Mouse (Mus musculus): ENCODE measurements around the gene Sec24b. TPM values are rescaled to one million over a fixed set of nuclear protein-coding genes. Genes with fewer than 3 reads are reported as not detected.

The Sec24b gene
- polyA plus RNA-seq, 1 experiment from 2014 or later: 36.3 TPM

DNA sequence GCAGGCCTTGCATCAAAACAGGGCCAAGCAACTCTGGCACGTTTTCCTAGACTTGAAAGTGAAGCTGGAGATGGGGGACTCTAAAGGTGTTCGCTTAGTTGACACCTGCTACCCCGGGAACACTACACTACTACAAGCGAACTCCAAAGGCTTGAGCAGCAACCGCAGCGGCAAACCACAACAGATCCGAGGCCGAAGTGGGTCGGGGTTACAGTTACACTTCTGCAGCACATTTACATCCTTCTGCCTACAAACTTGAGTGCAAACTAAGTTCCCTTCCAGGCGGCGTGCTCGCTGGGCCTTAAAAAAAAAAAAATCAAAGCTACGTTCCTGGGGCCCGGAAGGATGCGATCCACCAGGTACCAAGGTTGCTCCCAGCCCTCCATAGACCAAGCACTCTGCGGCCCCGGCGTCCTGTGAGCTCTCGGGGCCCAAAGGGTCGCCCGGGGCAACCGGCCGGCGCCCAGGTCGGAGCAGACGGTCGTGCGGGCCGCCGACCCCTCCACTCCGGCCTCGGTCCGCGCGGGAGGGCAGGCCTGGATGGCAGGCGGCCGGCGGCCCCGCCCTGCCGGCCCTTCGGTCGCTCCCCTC, 1.5 kb downstream of the Sec24b start:
- Histone ChIP-seq H3K4me2 (ENCODE audit: low read length) (peak overlapping the region; percentile 83), H3K9me3 (ENCODE audit: control insufficient read depth, low read length) (no peaks in the 10 kb centered on the region), H3K4me1 (ENCODE audit: control insufficient read depth, insufficient read depth, low read length) (peaks cover 22% of the 10 kb centered on the region), H3K9ac (replicated peaks; ENCODE audit: low read length) (peak overlapping the region; percentile 97), H3K27ac (replicated peaks; ENCODE audit: low read depth, low read length) (peak overlapping the region; percentile 94), H3K27me3 (ENCODE audit: control insufficient read depth, insufficient read depth, low read length) (no peaks in the 10 kb centered on the region), H3K36me3 (ENCODE audit: control insufficient read depth, insufficient read depth, low read length) (no peaks in the 10 kb centered on the region), H3K4me3 (replicated peaks; ENCODE audit: low read depth, low read length) (peak overlapping the region; percentile 84)
- under 1% methylated on average over 42 of the region's 42 CpGs for WGBS
- no peak for DNase-seq
- ATAC-seq (ENCODE audit: low FRiP score, low TSS enrichment): no peak

- H3K27ac ChIP-seq (replicated peaks; ENCODE audit: low read depth, low read length): no peak overlapping the region
- no peak for DNase-seq
- H3K4me3 ChIP-seq (replicated peaks; ENCODE audit: low read depth, low read length): no peak overlapping the region
- H3K9me3 ChIP-seq (ENCODE audit: control insufficient read depth, low read length): no peaks in the 10 kb centered on the region
- H3K9ac ChIP-seq (replicated peaks; ENCODE audit: low read length): no peak overlapping the region
- H3K36me3 ChIP-seq (ENCODE audit: control insufficient read depth, insufficient read depth, low read length): no peaks in the 10 kb centered on the region
- no peak for ATAC-seq (ENCODE audit: low FRiP score, low TSS enrichment)
- peaks cover 22% of the 10 kb centered on the region for H3K4me1 ChIP-seq (ENCODE audit: control insufficient read depth, insufficient read depth, low read length)
- no peak overlapping the region for H3K4me2 ChIP-seq (ENCODE audit: low read length)
- WGBS: 69% methylated on average over 2 of the region's 2 CpGs
- H3K27me3 ChIP-seq (ENCODE audit: control insufficient read depth, insufficient read depth, low read length): no peaks in the 10 kb centered on the region
Observed at GRCm38 (mm10) chr3:130058488-130058887, 2.9 kb downstream of the Sec24b start.

DNA sequence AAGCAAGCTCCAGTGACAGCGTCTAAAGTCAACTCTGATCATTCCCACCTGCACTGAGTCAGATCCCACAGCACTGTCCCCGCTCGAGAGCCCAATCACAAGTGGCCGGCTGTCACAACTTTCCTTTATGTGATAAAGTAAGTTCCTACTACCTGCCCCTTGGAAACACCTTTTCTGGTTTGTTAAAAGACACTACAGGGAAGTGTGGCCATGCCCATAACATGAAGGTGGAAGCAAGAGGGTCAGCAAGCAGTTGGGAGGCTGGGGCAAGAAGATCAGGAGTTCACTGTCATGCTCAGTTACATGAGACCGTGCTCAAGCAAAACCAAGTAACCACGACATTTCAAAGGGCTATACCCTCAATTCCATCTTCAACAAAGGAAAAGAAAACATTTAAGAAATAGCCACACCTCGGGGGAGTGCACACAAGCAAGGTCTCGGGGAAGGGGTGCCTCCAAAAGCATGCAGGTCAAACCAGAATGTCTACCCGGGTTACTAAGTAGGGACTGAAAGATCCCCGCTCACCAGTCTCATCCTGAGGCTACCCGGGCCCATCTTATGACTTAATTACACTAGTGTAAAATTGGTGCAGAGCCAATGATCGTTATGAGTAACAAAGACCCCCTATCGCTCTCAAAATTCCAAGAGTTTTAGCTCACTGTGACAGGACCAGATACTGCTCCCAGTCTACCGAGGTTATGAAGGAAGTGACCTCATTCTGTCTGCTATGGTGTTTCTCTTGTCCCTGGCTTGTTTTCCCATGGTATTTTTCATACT, 3.6 kb downstream of the Sec24b start:
- Histone ChIP-seq H3K4me1 (ENCODE audit: control insufficient read depth, insufficient read depth, low read length) (peaks cover 22% of the 10 kb centered on the region), H3K27ac (replicated peaks; ENCODE audit: low read depth, low read length) (no peak overlapping the region), H3K4me2 (ENCODE audit: low read length) (no peak overlapping the region), H3K9ac (replicated peaks; ENCODE audit: low read length) (no peak overlapping the region), H3K9me3 (ENCODE audit: control insufficient read depth, low read length) (no peaks in the 10 kb centered on the region), H3K4me3 (replicated peaks; ENCODE audit: low read depth, low read length) (no peak overlapping the region), H3K27me3 (ENCODE audit: control insufficient read depth, insufficient read depth, low read length) (no peaks in the 10 kb centered on the region), H3K36me3 (ENCODE audit: control insufficient read depth, insufficient read depth, low read length) (no peaks in the 10 kb centered on the region)
- ATAC-seq (ENCODE audit: low FRiP score, low TSS enrichment) (no peak), DNase-seq (no peak)
- WGBS: 84% methylated on average over 14 of the region's 14 CpGs

GRCm38 (mm10) chr3:130055416-130056385, 5.7 kb downstream of the Sec24b start:
- Histone ChIP-seq H3K27me3 (ENCODE audit: control insufficient read depth, insufficient read depth, low read length) (no peaks in the 10 kb centered on the region), H3K9ac (replicated peaks; ENCODE audit: low read length) (no peak overlapping the region), H3K9me3 (ENCODE audit: control insufficient read depth, low read length) (no peaks in the 10 kb centered on the region), H3K4me1 (ENCODE audit: control insufficient read depth, insufficient read depth, low read length) (peaks cover 16% of the 10 kb centered on the region), H3K4me2 (ENCODE audit: low read length) (no peak overlapping the region), H3K36me3 (ENCODE audit: control insufficient read depth, insufficient read depth, low read length) (no peaks in the 10 kb centered on the region; the same call in 1 of the 2 replicates), H3K27ac (replicated peaks; ENCODE audit: low read depth, low read length) (no peak overlapping the region), H3K4me3 (replicated peaks; ENCODE audit: low read depth, low read length) (no peak overlapping the region)
- WGBS: 93% methylated on average over 15 of the region's 15 CpGs
- DNase-seq (no peak), ATAC-seq (ENCODE audit: low FRiP score, low TSS enrichment) (no peak)

DNA sequence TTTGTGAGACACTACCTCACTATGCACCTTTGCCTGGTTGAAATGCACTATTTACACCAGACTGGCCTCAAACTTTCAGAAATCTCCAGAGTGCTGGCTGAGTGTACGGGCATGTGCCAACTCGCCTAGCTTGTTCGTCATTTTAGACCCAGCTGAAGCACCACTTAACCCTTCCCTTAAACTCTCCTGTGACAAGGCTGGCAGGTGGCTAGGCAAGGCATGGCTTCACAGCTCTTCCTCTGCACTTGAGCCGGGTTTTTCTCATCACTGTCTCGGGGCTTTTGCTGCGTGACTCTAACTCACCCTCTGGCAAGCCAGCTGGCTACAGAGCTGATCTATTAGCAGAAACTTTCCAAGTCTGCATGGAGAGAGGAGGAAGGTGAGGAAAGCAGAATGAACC, 6.8 kb downstream of the Sec24b start:
- Histone ChIP-seq H3K9ac (replicated peaks; ENCODE audit: low read length) (no peak overlapping the region), H3K27me3 (ENCODE audit: control insufficient read depth, insufficient read depth, low read length) (no peaks in the 10 kb centered on the region), H3K4me3 (replicated peaks; ENCODE audit: low read depth, low read length) (no peak overlapping the region), H3K27ac (replicated peaks; ENCODE audit: low read depth, low read length) (no peak overlapping the region), H3K4me1 (ENCODE audit: control insufficient read depth, insufficient read depth, low read length) (peaks cover 14% of the 10 kb centered on the region), H3K9me3 (ENCODE audit: control insufficient read depth, low read length) (no peaks in the 10 kb centered on the region), H3K4me2 (ENCODE audit: low read length) (no peak overlapping the region), H3K36me3 (ENCODE audit: control insufficient read depth, insufficient read depth, low read length) (peaks cover 6% of the 10 kb centered on the region)
- no peak for DNase-seq
- ATAC-seq (ENCODE audit: low FRiP score, low TSS enrichment): no peak
- 93% methylated on average over 6 of the region's 6 CpGs for WGBS

DNA sequence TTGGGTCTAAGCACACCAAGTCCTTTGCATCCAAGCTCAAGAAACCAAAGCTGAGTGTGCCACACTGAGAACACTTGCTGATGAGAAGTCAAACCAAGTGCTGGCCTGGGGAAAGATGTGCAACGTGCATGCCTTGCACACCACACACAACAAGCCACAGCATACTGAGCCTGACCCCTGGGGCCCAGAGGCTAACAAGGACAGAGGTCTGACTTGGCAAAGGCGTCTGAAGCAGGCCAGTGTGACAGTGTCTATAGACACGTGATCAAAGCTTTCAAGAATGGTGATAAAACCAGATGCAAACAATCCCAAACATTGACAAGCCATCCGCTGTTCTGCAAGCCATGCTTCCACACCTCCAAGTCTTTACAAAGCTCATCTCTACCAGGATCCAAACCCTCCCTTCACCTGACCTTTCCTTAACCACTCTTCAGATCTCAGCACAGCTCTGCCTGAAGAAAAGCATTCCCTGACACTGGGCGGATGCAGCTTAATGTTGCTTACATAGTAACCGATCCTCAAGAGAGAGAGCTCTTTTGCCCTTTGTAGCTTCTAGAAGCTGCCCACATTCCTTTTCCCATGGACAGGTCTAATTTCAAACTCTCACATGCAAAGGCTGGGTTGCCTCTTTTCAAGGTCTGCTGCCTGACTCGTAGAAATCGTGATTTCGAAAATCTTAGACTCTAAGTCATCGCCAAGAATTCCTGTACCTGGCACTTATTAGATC, 7.8 kb downstream of the Sec24b start:
- Histone ChIP-seq H3K9me3 (ENCODE audit: control insufficient read depth, low read length) (no peaks in the 10 kb centered on the region), H3K27me3 (ENCODE audit: control insufficient read depth, insufficient read depth, low read length) (no peaks in the 10 kb centered on the region), H3K27ac (replicated peaks; ENCODE audit: low read depth, low read length) (no peak overlapping the region), H3K4me1 (ENCODE audit: control insufficient read depth, insufficient read depth, low read length) (peaks cover 3% of the 10 kb centered on the region), H3K4me2 (ENCODE audit: low read length) (no peak overlapping the region), H3K9ac (replicated peaks; ENCODE audit: low read length) (no peak overlapping the region), H3K4me3 (replicated peaks; ENCODE audit: low read depth, low read length) (no peak overlapping the region), H3K36me3 (ENCODE audit: control insufficient read depth, insufficient read depth, low read length) (peaks cover 6% of the 10 kb centered on the region)
- DNase-seq (no peak), ATAC-seq (ENCODE audit: low FRiP score, low TSS enrichment) (no peak)
- 70% methylated on average over 10 of the region's 10 CpGs for WGBS

DNA sequence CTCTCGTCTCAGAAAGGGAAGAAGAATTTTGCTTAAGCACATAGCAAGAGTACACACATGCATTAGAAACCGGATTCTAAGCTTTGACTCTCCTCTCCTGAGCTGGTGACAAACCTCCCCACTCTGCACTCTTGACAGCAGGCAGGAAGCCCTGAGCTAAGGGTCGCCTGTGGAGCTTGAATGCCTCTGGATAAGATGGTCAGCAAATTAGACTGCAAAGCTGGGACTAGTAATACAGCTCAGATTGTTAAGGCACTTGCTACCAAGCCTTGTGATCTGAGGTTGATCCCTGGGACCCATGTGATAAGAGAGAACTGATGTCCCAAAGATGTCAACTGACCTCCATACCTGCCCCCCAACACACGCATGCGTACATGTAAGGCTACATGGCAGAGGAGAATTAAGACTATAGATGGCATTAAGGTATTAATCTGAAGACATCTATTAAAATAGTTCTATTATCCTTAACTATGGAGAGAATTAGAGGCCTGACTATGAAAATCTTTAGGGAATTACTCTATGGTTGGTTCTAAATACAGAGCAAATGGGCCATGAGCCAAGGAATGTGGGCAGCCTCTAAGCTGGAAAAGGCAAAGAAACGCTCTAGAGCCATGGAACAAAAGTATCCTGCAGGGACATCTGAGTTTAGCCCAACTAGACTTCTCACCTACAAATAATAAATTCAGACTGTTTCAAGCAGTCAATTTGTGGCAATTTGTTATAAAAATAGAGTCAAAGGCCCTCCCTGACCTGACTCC, 8.6 kb downstream of the Sec24b start:
- no peak overlapping the region for H3K27ac ChIP-seq (replicated peaks; ENCODE audit: low read depth, low read length)
- H3K36me3 ChIP-seq (ENCODE audit: control insufficient read depth, insufficient read depth, low read length): peaks cover 6% of the 10 kb centered on the region
- H3K9ac ChIP-seq (replicated peaks; ENCODE audit: low read length): no peak overlapping the region
- H3K4me3 ChIP-seq (replicated peaks; ENCODE audit: low read depth, low read length): no peak overlapping the region
- H3K9me3 ChIP-seq (ENCODE audit: control insufficient read depth, low read length): no peaks in the 10 kb centered on the region
- 81% methylated on average over 6 of the region's 6 CpGs for WGBS
- H3K4me1 ChIP-seq (ENCODE audit: control insufficient read depth, insufficient read depth, low read length): peaks cover under 1% of the 10 kb centered on the region; the same call in 1 of the 2 replicates
- H3K27me3 ChIP-seq (ENCODE audit: control insufficient read depth, insufficient read depth, low read length): no peaks in the 10 kb centered on the region
- no peak for DNase-seq
- no peak overlapping the region for H3K4me2 ChIP-seq (ENCODE audit: low read length)
- no peak for ATAC-seq (ENCODE audit: low FRiP score, low TSS enrichment)
